Mouse (Mus musculus) cerebellum, adult 9-11 months (tissue): ENCODE measurements around the gene Stpg3.
"Not testable (repeated sequence)": the region's sequence is repeated elsewhere in the genome, so short reads cannot be mapped to it uniquely, and the experiment has no call there.

ENCODE experiments used
- DNase-seq: peaks from one replicate; pipeline ENCODE4 v3.0.0; 2022

The Stpg3 gene

GRCm38 (mm10) chr2:25214444-25214843, at the start of gene Stpg3:
Gene Stpg3, minus strand, starts transcription at chr2:25214637.
- DNase-seq, result no peak

GRCm38 (mm10) chr2:25263623-25264285, 49.3 kb upstream of the Stpg3 start:
- DNase-seq, result peak; percentile 79

- DNase-seq, result peak; percentile 87
Measured at GRCm38 (mm10) chr2:25262795-25263622, 48.6 kb upstream of the Stpg3 start.

GRCm38 (mm10) chr2:25262291-25262767, 47.9 kb upstream of the Stpg3 start, which contains the start of gene Tprn:
Gene Tprn, plus strand, starts transcription at chr2:25262618.
- peak; percentile 99 for DNase-seq

- DNase-seq, result no peak
Measured at GRCm38 (mm10) chr2:25261870-25262269, 47.4 kb upstream of the Stpg3 start.

GRCm38 (mm10) chr2:25258887-25259286, 44.5 kb upstream of the Stpg3 start:
- DNase-seq, result no peak

GRCm38 (mm10) chr2:25257250-25257649, 42.8 kb upstream of the Stpg3 start:
- not testable (repeated sequence) for DNase-seq

GRCm38 (mm10) chr2:25256443-25257109, 42.1 kb upstream of the Stpg3 start:
- not testable (repeated sequence) for DNase-seq

- DNase-seq, result peak; percentile 86
Measured at GRCm38 (mm10) chr2:25255284-25255779, 40.9 kb upstream of the Stpg3 start, which contains the start of gene Tmem203. Gene Tmem203, plus strand, starts transcription at chr2:25255439.

GRCm38 (mm10) chr2:25252331-25252730, 37.9 kb upstream of the Stpg3 start:
- DNase-seq, result no peak

- DNase-seq, result peak; percentile 80
Measured at GRCm38 (mm10) chr2:25246183-25247072, 32.0 kb upstream of the Stpg3 start, which contains the start of gene AL732309.1. Gene AL732309.1, minus strand, starts transcription at chr2:25246863.

GRCm38 (mm10) chr2:25244144-25244543, 29.7 kb upstream of the Stpg3 start:
- DNase-seq, result no peak

- DNase-seq, result peak; percentile 63
Measured at GRCm38 (mm10) chr2:25243342-25243741, 28.9 kb upstream of the Stpg3 start.

- DNase-seq, result peak; percentile 68
Measured at GRCm38 (mm10) chr2:25242101-25242506, 27.7 kb upstream of the Stpg3 start, which contains the start of the genes Rnf208 and Cysrt1. Gene Rnf208, plus strand, starts transcription at chr2:25242255. Gene Cysrt1, minus strand, starts transcription at chr2:25242452.

GRCm38 (mm10) chr2:25241438-25241775, 27.0 kb upstream of the Stpg3 start:
- peak; percentile 60 for DNase-seq

- DNase-seq, result peak; percentile 83
Measured at GRCm38 (mm10) chr2:25240723-25241437, 26.4 kb upstream of the Stpg3 start.

GRCm38 (mm10) chr2:25240310-25240709, 25.9 kb upstream of the Stpg3 start:
- peak; percentile 56 for DNase-seq

- DNase-seq, result peak; percentile 60
Measured at GRCm38 (mm10) chr2:25239766-25240165, 25.3 kb upstream of the Stpg3 start.

- DNase-seq, result no peak
Measured at GRCm38 (mm10) chr2:25238106-25238505, 23.7 kb upstream of the Stpg3 start.

GRCm38 (mm10) chr2:25237522-25237921, 23.1 kb upstream of the Stpg3 start:
- DNase-seq, result no peak

- no peak for DNase-seq
Measured at GRCm38 (mm10) chr2:25236614-25237013, 22.2 kb upstream of the Stpg3 start, which contains the start of gene Rnf224. Gene Rnf224, minus strand, starts transcription at chr2:25236787.
